Mouse (Mus musculus) spleen, adult 12 weeks (tissue): Measurements from ENCODE around the gene Pum2.
A peak's percentile ranks its signal among the peaks of the same experiment; 100 is the strongest.
"Not testable (repeated sequence)": the region's sequence is repeated elsewhere in the genome, so short reads cannot be mapped to it uniquely, and the experiment has no call there.

Experiments
- DNase-seq: peaks from one replicate; pipeline ENCODE4 v3.0.0; 2022; ENCODE audit warnings: low spot score

Pum2 gene

GRCm38 (mm10) chr12:8669421-8669820 is 4.5 kb upstream of the Pum2 start:
- DNase-seq = no peak

GRCm38 (mm10) chr12:8669846-8670245 is 4.1 kb upstream of the Pum2 start:
- DNase-seq = no peak

GRCm38 (mm10) chr12:8673121-8673973 is 587 bp upstream of the Pum2 start:
- no peak for DNase-seq

- DNase-seq = peak; percentile 50
Measured at GRCm38 (mm10) chr12:8674377-8674864, 487 bp downstream of the Pum2 start.

- no peak for DNase-seq
Measured at GRCm38 (mm10) chr12:8674891-8675341, 982 bp downstream of the Pum2 start.

- no peak for DNase-seq
Measured at GRCm38 (mm10) chr12:8675361-8675760, 1.4 kb downstream of the Pum2 start.

GRCm38 (mm10) chr12:8676341-8676740 is 2.4 kb downstream of the Pum2 start:
- no peak for DNase-seq

GRCm38 (mm10) chr12:8677926-8678325 is 4.0 kb downstream of the Pum2 start:
- DNase-seq = no peak

- no peak for DNase-seq
Measured at GRCm38 (mm10) chr12:8684200-8684599, 10.3 kb downstream of the Pum2 start.

- DNase-seq = no peak
Measured at GRCm38 (mm10) chr12:8685036-8685435, 11.1 kb downstream of the Pum2 start.

GRCm38 (mm10) chr12:8689882-8690281 is 15.9 kb downstream of the Pum2 start:
- DNase-seq = not testable (repeated sequence)

GRCm38 (mm10) chr12:8698895-8699294 is 25.0 kb downstream of the Pum2 start:
- no peak for DNase-seq

- no peak for DNase-seq
Measured at GRCm38 (mm10) chr12:8703988-8704387, 30.1 kb downstream of the Pum2 start.

- no peak for DNase-seq
Measured at GRCm38 (mm10) chr12:8708876-8709275, 34.9 kb downstream of the Pum2 start.

- DNase-seq = no peak
Measured at GRCm38 (mm10) chr12:8712665-8713064, 38.7 kb downstream of the Pum2 start.

- no peak for DNase-seq
Measured at GRCm38 (mm10) chr12:8716093-8716492, 42.2 kb downstream of the Pum2 start.

GRCm38 (mm10) chr12:8726890-8727289 is 53.0 kb downstream of the Pum2 start:
- no peak for DNase-seq

- DNase-seq = no peak
Measured at GRCm38 (mm10) chr12:8728739-8729138, 54.8 kb downstream of the Pum2 start.

GRCm38 (mm10) chr12:8753654-8754053 is 79.7 kb downstream of the Pum2 start:
- DNase-seq = no peak

GRCm38 (mm10) chr12:8754116-8754515 is 80.2 kb downstream of the Pum2 start:
- DNase-seq = no peak

- no peak for DNase-seq
Measured at GRCm38 (mm10) chr12:8758029-8758428, 84.1 kb downstream of the Pum2 start.

- peak; percentile 0 for DNase-seq
Measured at GRCm38 (mm10) chr12:8759115-8759514, 85.2 kb downstream of the Pum2 start.

GRCm38 (mm10) chr12:8759779-8760178 is 85.8 kb downstream of the Pum2 start:
- DNase-seq = peak; percentile 0

GRCm38 (mm10) chr12:8760561-8760960 is 86.6 kb downstream of the Pum2 start:
- peak; percentile 0 for DNase-seq
